Mouse (Mus musculus): ENCODE results near the gene Psmd1.

DNA sequence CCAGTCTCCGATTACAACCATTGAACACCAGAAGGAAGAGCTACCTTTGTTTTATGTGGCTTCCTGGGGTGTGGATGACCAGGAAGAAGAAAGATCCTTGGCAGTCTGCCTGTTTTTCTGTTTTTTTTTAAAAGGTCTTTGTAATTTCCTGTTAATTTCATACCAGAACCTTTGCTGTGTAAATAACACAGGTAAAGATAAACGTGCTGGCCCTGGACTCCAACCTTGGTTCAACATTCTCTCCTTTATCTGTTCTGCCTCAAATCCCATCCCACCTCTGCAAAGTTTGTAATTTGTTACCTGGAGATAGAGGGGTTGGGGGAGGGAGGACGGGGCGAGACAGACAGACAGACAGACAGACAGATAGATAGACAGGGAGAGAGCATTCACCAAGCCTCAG is 24.1 kb upstream of the Psmd1 start:
- TF ChIP-seq CHD1 (IDR thresholded peaks at IDR 0.05; ENCODE audit: low read depth, low read length) (no peak), USF2 (IDR thresholded peaks at IDR 0.05; ENCODE audit: borderline replicate concordance in 1 of 2, insufficient read depth in 1 of 2, low read depth in 1 of 2, low read length in 2 of 2) (no peak), POLR2A (IDR thresholded peaks at IDR 0.05; ENCODE audit: control insufficient read depth in 1 of 2, insufficient read depth in 1 of 2, low read depth in 1 of 2, low read length in 2 of 2, poor library complexity in 1 of 2) (no peak)
